ENCODE assay signal across 9 mouse cellular contexts in genomic region chr14:79518761-79519662, GRCm38 (mm10). TPM values are rescaled to one million over a fixed set of nuclear protein-coding genes. Genes with fewer than 3 reads are reported as not detected.
DNase-seq lines count a peak whose midpoint lies in the region; ATAC-seq and TF ChIP-seq lines count a peak whose summit lies in the region.
"Had no signal": no experiment of that assay in that cellular context is flagged by ENCODE, and none has a peak within 500 bp of the region (broad histone marks: within the 10 kb centered on the region; RNA-seq: fewer than 3 reads in every experiment).

No protein-coding gene starts in this region.

- no peak overlapping the region for H3K27ac ChIP-seq in heart, embryonic 11.5 days (ENCODE audit: low read depth, low read length)
- H3K27ac ChIP-seq in testis, adult 2 months (ENCODE audit: control insufficient read depth, insufficient read depth, low read depth, low read length): peak overlapping the region; percentile 33; the same call in 1 of the 2 replicates
- peak overlapping the region; percentile 67 for H3K27ac ChIP-seq in liver, embryonic 12.5 days

- ATAC-seq in heart, embryonic 11.5 days (replicated peaks; ENCODE audit: insufficient number of reproducible peaks, low FRiP score, low TSS enrichment): no peak
- no peak for ATAC-seq in liver, embryonic 12.5 days
- ATAC-seq: forebrain, postnatal 0 days had no signal

- DNase-seq in heart, adult 11 months: peak; percentile 89
- DNase-seq in testis, postnatal 14 days (ENCODE audit: low spot score): no peak
- peak; percentile 50 to 65 for DNase-seq in thymus, postnatal 36 days
- DNase-seq in neural tube, embryonic 10.5 days (ENCODE audit: extremely low spot score, low spot score): no peak
- DNase-seq in kidney, adult 11 months: no peak
- DNase-seq: forebrain, postnatal 0 days had no signal

- 0 out of 2 replicates have a peak, but pooled peaks cover 4% of the 10 kb centered on the region for H3K4me1 ChIP-seq in heart, embryonic 11.5 days (ENCODE audit: control insufficient read depth, insufficient read depth, low read length)
- no peaks in the 10 kb centered on the region; the same call in 1 of the 2 replicates for H3K4me1 ChIP-seq in testis, adult 2 months (ENCODE audit: control insufficient read depth, insufficient read depth, low read length)
- peaks cover 85% of the 10 kb centered on the region for H3K4me1 ChIP-seq in liver, embryonic 12.5 days

- H3K27me3 ChIP-seq in heart, embryonic 11.5 days (ENCODE audit: control insufficient read depth, insufficient read depth, low read length): no peaks in the 10 kb centered on the region
- H3K27me3 ChIP-seq in testis, adult 2 months (ENCODE audit: control insufficient read depth, insufficient read depth, low read length): no peaks in the 10 kb centered on the region
- H3K27me3 ChIP-seq in liver, embryonic 12.5 days (replicated peaks): no peaks in the 10 kb centered on the region

- H3K9me3 ChIP-seq in heart, embryonic 11.5 days (replicated peaks; ENCODE audit: control insufficient read depth, low read length): no peaks in the 10 kb centered on the region
- no peaks in the 10 kb centered on the region for H3K9me3 ChIP-seq in liver, embryonic 12.5 days (replicated peaks)

- no peak for TF ChIP-seq CTCF in testis, adult 2 months (IDR thresholded peaks at IDR 0.05; ENCODE audit: control insufficient read depth, insufficient read depth, insufficient replicate concordance, low read depth, low read length)

- no peak for TF ChIP-seq POLR2A in testis, adult 2 months (IDR thresholded peaks at IDR 0.05; ENCODE audit: control insufficient read depth, low read depth, low read length)

- no peak overlapping the region for H3K9ac ChIP-seq in heart, embryonic 11.5 days (ENCODE audit: low read depth, low read length)
- H3K9ac ChIP-seq in liver, embryonic 12.5 days: peak overlapping the region; percentile 61
- H3K9ac ChIP-seq: forebrain, postnatal 0 days had no signal

- 69% methylated on average over 19 of the region's 19 CpGs for WGBS in heart, embryonic 11.5 days (ENCODE audit: insufficient replicate concordance)
- 50% methylated on average over 19 of the region's 19 CpGs for WGBS in liver, embryonic 12.5 days (ENCODE audit: insufficient replicate concordance)

- no peak overlapping the region for H3K4me2 ChIP-seq in heart, embryonic 11.5 days
- peak overlapping the region; percentile 61 for H3K4me2 ChIP-seq in liver, embryonic 12.5 days

- no peaks in the 10 kb centered on the region for H3K36me3 ChIP-seq in heart, embryonic 11.5 days (ENCODE audit: control insufficient read depth, insufficient read depth, low read length)
- H3K36me3 ChIP-seq in testis, adult 2 months (ENCODE audit: control insufficient read depth, insufficient read depth, low read length): no peaks in the 10 kb centered on the region
- no peaks in the 10 kb centered on the region for H3K36me3 ChIP-seq in liver, embryonic 12.5 days

- H3K4me3 ChIP-seq in heart, embryonic 11.5 days (ENCODE audit: low read depth, low read length): no peak overlapping the region
- H3K4me3 ChIP-seq in testis, adult 2 months (ENCODE audit: control insufficient read depth, low read depth, low read length): no peak overlapping the region
- H3K4me3 ChIP-seq in liver, embryonic 12.5 days: peak overlapping the region; percentile 28

RNA-seq across cellular contexts. Expression of gene Wbp4, which starts 37.7 kb away (rescaled TPM):
- 35.7 and 38.2 TPM in 2 replicates for polyA plus RNA-seq in heart, embryonic 11.5 days (2014; fragmentation: Nextera tagmentation; extraction: Ambion mirVana)
- 11.2 and 11.7 TPM in 2 replicates for polyA plus RNA-seq in testis, adult 2 months (2012; rRNA removed)
- 22.4 and 23.5 TPM in 2 replicates for polyA plus RNA-seq in liver, embryonic 12.5 days (2016; fragmentation: Nextera tagmentation; extraction: Ambion mirVana)

RNA-seq across cellular contexts. Expression of gene Elf1, which starts 38.0 kb away (rescaled TPM):
- 8.3 and 8.6 TPM in 2 replicates for polyA plus RNA-seq in heart, embryonic 11.5 days (2014; fragmentation: Nextera tagmentation; extraction: Ambion mirVana)
- 3.2 and 3.9 TPM in 2 replicates for polyA plus RNA-seq in testis, adult 2 months (2012; rRNA removed)
- 18.9 and 21.2 TPM in 2 replicates for polyA plus RNA-seq in liver, embryonic 12.5 days (2016; fragmentation: Nextera tagmentation; extraction: Ambion mirVana)

Comparison
In these comparisons a context has a peak if more than half of its experiments do, and no peak if none do; other contexts are left out.
1. DNase-seq: peak in heart, adult 11 months (single experiment) and thymus, postnatal 36 days (2 of 2); none in testis, postnatal 14 days (single experiment), neural tube, embryonic 10.5 days (single experiment) and kidney, adult 11 months (single experiment).